Mouse (Mus musculus) G1E (cell line): Measurements from ENCODE around the gene C2cd4c. TPM values are rescaled to one million over a fixed set of nuclear protein-coding genes. Genes with fewer than 3 reads are reported as not detected.

ENCODE experiments used
- ATAC-seq: 2 replicates; pipeline ENCODE4 v1.8.0; 2016; ENCODE audit warnings: mild to moderate bottlenecking; ENCODE audit not compliant: insufficient number of reproducible peaks, poor library complexity, low FRiP score, severe bottlenecking; ENCODE audit errors: extremely low read depth
- DNase-seq: peaks from one replicate; pipeline ENCODE4 v3.0.0; 2012; ENCODE audit warnings: low spot score
- H3K27me3 ChIP-seq: 2 replicates; pipeline ENCODE4 v1.6.1; 2012; ENCODE audit warnings: mild to moderate bottlenecking, low read length, inconsistent platforms; ENCODE audit not compliant: insufficient read depth
- H3K36me3 ChIP-seq: replicated peaks from 2 replicates; pipeline ENCODE3; 2012; ENCODE audit warnings: mild to moderate bottlenecking, inconsistent platforms
- H3K4me1 ChIP-seq: 2 replicates; pipeline ENCODE4 v1.6.1; 2012; ENCODE audit warnings: low read depth, low read length, inconsistent platforms, mixed read lengths; ENCODE audit not compliant: insufficient read depth
- H3K4me3 ChIP-seq: 2 replicates; pipeline ENCODE4 v1.5.1; 2012; ENCODE audit warnings: low read depth, mild to moderate bottlenecking, inconsistent platforms, low read length, moderate library complexity, mixed read lengths
- H3K9me3 ChIP-seq: replicated peaks from 2 replicates; pipeline ENCODE4 v1.6.1; 2012; ENCODE audit warnings: inconsistent platforms
- CTCF ChIP-seq: IDR thresholded peaks from 2 replicates; pipeline ENCODE4 v1.5.1; 2012; ENCODE audit warnings: low read depth, low read length, inconsistent platforms, mixed read lengths
- GATA1 ChIP-seq: IDR thresholded peaks from 2 replicates; pipeline ENCODE4 v1.6.1; 2012; ENCODE audit warnings: borderline replicate concordance, low read length, inconsistent platforms, mixed read lengths
- GATA2 ChIP-seq: IDR thresholded peaks from 2 replicates; pipeline ENCODE4 v1.6.1; 2012; ENCODE audit warnings: low read depth, low read length, inconsistent platforms, borderline replicate concordance
- POLR2AphosphoS5 ChIP-seq: IDR thresholded peaks from 2 replicates; pipeline ENCODE4 v1.6.1; 2012; ENCODE audit warnings: low read depth, low read length, inconsistent platforms; ENCODE audit not compliant: insufficient replicate concordance
- TAL1 ChIP-seq: conservative IDR thresholded peaks from 2 replicates; pipeline ENCODE4 v1.6.1; 2012; ENCODE audit warnings: low read depth, low read length, inconsistent platforms, mixed read lengths
- polyA plus RNA-seq: library from polyadenylated mRNA; stranded (reverse); fragments of >175 nt; gene quantifications from 2 replicates; pipeline ENCODE4 v1.2.3, GENCODE M21; 2012
- total RNA-seq, 2 experiments: library from RNA; stranded (forward) in 1 of 2; stranded (reverse) in 1 of 2; fragments of 200-1000 nt in 1 of 2; fragments of >200 nt in 1 of 2; fragmentation: Nextera tagmentation in 1 of 2; gene quantifications; 2 replicates each; pipeline ENCODE4 v1.2.3; 2014 to 2017

Gene C2cd4c
- total and polyA plus RNA-seq, 3 experiments = not detected

DNA sequence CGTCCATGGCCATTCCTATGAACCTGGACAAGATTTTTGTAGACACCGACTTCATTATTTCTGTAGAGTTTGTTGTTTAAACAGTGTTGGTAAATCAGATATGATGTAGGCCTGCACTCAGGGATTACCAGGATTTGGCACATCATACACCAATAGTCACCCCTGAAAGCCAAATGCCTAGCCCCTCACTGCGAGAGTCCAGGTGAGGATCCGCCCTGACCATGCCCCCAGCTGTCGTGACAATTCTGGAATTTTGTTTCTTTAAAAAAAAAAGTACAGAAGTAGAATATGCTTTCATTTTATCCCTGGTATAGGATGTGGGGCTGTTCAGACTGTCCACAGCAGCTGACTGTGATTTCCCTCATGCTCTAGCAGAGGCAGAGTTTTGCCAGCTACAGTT, 43.9 kb downstream of the C2cd4c start:
- Histone ChIP-seq H3K4me1 (no peaks in the 10 kb centered on the region), H3K27me3 (no peaks in the 10 kb centered on the region), H3K4me3 (no peak overlapping the region), H3K9me3 (no peaks in the 10 kb centered on the region), H3K36me3 (no peaks in the 10 kb centered on the region)
- TF ChIP-seq GATA1 (no peak), GATA2 (no peak), CTCF (no peak), TAL1 (no peak)
- ATAC-seq (no peak), DNase-seq (no peak)

DNA sequence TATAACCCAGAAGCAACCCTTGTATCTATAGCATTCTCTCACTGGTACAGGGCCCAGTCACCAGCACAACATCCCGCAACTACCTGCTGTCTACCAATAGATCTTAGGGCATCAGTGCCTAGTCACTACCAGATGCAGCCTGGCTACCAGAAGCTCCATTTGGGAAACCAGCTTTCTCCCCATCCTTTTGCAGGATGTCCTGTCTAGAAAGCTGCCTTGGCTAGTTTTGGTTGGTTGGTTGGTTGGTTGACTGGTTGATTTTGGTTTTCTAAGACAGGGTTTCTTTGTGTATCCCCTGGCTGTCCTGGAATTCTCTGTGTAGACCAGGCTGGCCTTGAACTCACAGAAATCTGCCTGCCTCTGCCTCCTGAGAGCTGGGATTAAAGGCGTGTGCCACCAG, 54.1 kb downstream of the C2cd4c start:
- Histone ChIP-seq H3K4me1 (no peaks in the 10 kb centered on the region), H3K4me3 (no peak overlapping the region), H3K27me3 (0 out of 2 replicates have a peak, but pooled peaks cover 2% of the 10 kb centered on the region), H3K9me3 (peaks cover 11% of the 10 kb centered on the region), H3K36me3 (no peaks in the 10 kb centered on the region)
- no peak for ATAC-seq
- DNase-seq = no peak
- TF ChIP-seq CTCF (no peak), POLR2AphosphoS5 (no peak), TAL1 (no peak), GATA2 (no peak), GATA1 (no peak)

DNA sequence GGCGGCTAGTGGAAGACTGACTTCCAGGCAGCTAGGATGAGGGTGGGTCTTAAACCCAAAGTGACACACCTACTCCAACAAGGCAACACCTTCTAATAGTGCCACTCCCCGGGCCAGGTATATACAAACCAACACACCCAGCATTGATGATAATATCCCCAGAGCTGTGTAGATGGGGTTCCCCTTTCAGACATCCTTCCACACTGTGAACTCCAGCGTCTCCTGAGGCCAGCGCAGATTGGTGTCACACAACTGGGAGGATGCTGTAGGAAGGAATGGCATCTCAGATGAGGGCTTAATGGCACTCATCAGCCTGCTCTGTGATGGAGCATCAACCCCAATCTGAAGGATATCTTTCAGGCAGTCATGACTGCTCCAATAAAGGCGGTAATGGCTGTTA, 56.3 kb downstream of the C2cd4c start:
- H3K4me1 ChIP-seq = no peaks in the 10 kb centered on the region
- peaks cover 17% of the 10 kb centered on the region for H3K9me3 ChIP-seq
- TF ChIP-seq TAL1 (no peak), GATA1 (no peak), GATA2 (no peak), CTCF (no peak), POLR2AphosphoS5 (no peak)
- H3K4me3 ChIP-seq = no peak overlapping the region
- ATAC-seq = no peak
- no peak for DNase-seq
- no peaks in the 10 kb centered on the region for H3K36me3 ChIP-seq
- H3K27me3 ChIP-seq = 0 out of 2 replicates have a peak, but pooled peaks cover 2% of the 10 kb centered on the region

DNA sequence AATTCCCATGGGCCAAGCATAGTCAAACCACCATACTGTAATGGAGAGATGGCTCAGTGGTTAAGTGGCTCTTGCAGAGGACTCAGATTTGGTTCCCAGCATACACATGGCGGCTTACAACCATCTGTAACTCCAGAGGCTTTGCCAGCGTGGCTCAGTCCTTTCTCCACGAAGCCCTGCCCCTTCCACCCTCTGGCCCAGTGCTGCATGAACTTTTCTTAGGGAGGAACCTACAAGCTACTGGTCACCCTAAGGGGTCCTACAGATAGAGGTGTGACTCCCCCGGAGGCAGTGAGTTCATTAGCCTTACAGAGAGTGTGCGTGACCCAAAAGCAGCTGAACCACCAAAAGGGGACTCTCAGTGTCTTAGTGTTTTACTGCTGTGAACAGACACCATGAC, 56.9 kb downstream of the C2cd4c start:
- H3K4me3 ChIP-seq = no peak overlapping the region
- no peaks in the 10 kb centered on the region for H3K4me1 ChIP-seq
- no peaks in the 10 kb centered on the region for H3K36me3 ChIP-seq
- DNase-seq (no peak), ATAC-seq (no peak)
- H3K27me3 ChIP-seq = 0 out of 2 replicates have a peak, but pooled peaks cover 2% of the 10 kb centered on the region
- H3K9me3 ChIP-seq = peaks cover 17% of the 10 kb centered on the region
- no peak for TF ChIP-seq GATA2
- TF ChIP-seq POLR2AphosphoS5 = no peak
- no peak for TF ChIP-seq TAL1
- TF ChIP-seq CTCF = no peak
- TF ChIP-seq GATA1 = no peak

Other genes with a start within 250 kb of the C2cd4c start
- not detected in 2 replicates for gene Vmn2r83, start 145.3 kb downstream of the C2cd4c start, total RNA-seq (2014; fragmentation: Nextera tagmentation)
- gene Vmn2r83, start 145.3 kb downstream of the C2cd4c start, total RNA-seq (2017) = 0.05 and 0.06 TPM in 2 replicates
- not detected in 2 replicates for gene Vmn2r83, start 145.3 kb downstream of the C2cd4c start, polyA plus RNA-seq
- not detected in 2 replicates for gene Plpp2, start 80.2 kb downstream of the C2cd4c start, total RNA-seq (2014; fragmentation: Nextera tagmentation)
- gene Plpp2, start 80.2 kb downstream of the C2cd4c start, total RNA-seq (2017) = 0.06 TPM in 1 of 2 replicates, not detected in the other
- 0.21 and 0.23 TPM in 2 replicates for gene Plpp2, start 80.2 kb downstream of the C2cd4c start, polyA plus RNA-seq
- not detected in 2 replicates for gene Mier2, start 58.8 kb downstream of the C2cd4c start, total RNA-seq (2014; fragmentation: Nextera tagmentation)
- gene Mier2, start 58.8 kb downstream of the C2cd4c start, total RNA-seq (2017) = not detected in 2 replicates
- gene Mier2, start 58.8 kb downstream of the C2cd4c start, polyA plus RNA-seq = 0.05 TPM in 1 of 2 replicates, not detected in the other
- gene Theg, start 26.7 kb downstream of the C2cd4c start, total RNA-seq (2014; fragmentation: Nextera tagmentation) = not detected in 2 replicates
- gene Theg, start 26.7 kb downstream of the C2cd4c start, total RNA-seq (2017) = 0.17 TPM in 1 of 2 replicates, not detected in the other
- gene Theg, start 26.7 kb downstream of the C2cd4c start, polyA plus RNA-seq = not detected in 2 replicates
- not detected in 2 replicates for gene Shc2, start 23.9 kb upstream of the C2cd4c start, total RNA-seq (2014; fragmentation: Nextera tagmentation)
- gene Shc2, start 23.9 kb upstream of the C2cd4c start, total RNA-seq (2017) = 0.05 TPM in 1 of 2 replicates, not detected in the other
- gene Shc2, start 23.9 kb upstream of the C2cd4c start, polyA plus RNA-seq = not detected in 2 replicates
- not detected in 2 replicates for gene Odf3l2, start 31.7 kb upstream of the C2cd4c start, total RNA-seq (2014; fragmentation: Nextera tagmentation)
- gene Odf3l2, start 31.7 kb upstream of the C2cd4c start, total RNA-seq (2017) = 0.11 TPM in 1 of 2 replicates, not detected in the other
- gene Odf3l2, start 31.7 kb upstream of the C2cd4c start, polyA plus RNA-seq = not detected in 2 replicates
- not detected in 2 replicates for gene Madcam1, start 50.5 kb upstream of the C2cd4c start, total RNA-seq (2014; fragmentation: Nextera tagmentation)
- gene Madcam1, start 50.5 kb upstream of the C2cd4c start, total RNA-seq (2017) = not detected in 2 replicates
- gene Madcam1, start 50.5 kb upstream of the C2cd4c start, polyA plus RNA-seq = not detected in 2 replicates
- gene Tpgs1, start 55.3 kb upstream of the C2cd4c start, total RNA-seq (2014; fragmentation: Nextera tagmentation) = 13.9 and 20.2 TPM in 2 replicates
- 11.6 and 15.5 TPM in 2 replicates for gene Tpgs1, start 55.3 kb upstream of the C2cd4c start, total RNA-seq (2017)
- 78.0 and 91.9 TPM in 2 replicates for gene Tpgs1, start 55.3 kb upstream of the C2cd4c start, polyA plus RNA-seq
- gene Cdc34, start 68.2 kb upstream of the C2cd4c start, total RNA-seq (2014; fragmentation: Nextera tagmentation) = 81.7 and 86.7 TPM in 2 replicates
- gene Cdc34, start 68.2 kb upstream of the C2cd4c start, total RNA-seq (2017) = 132 and 136 TPM in 2 replicates
- gene Cdc34, start 68.2 kb upstream of the C2cd4c start, polyA plus RNA-seq = 492 and 603 TPM in 2 replicates
- gene Gzmm, start 75.0 kb upstream of the C2cd4c start, total RNA-seq (2014; fragmentation: Nextera tagmentation) = not detected in 2 replicates
- 0.33 and 0.46 TPM in 2 replicates for gene Gzmm, start 75.0 kb upstream of the C2cd4c start, total RNA-seq (2017)
- gene Gzmm, start 75.0 kb upstream of the C2cd4c start, polyA plus RNA-seq = 0.19 and 0.28 TPM in 2 replicates
- 742 and 832 TPM in 2 replicates for gene Bsg, start 90.5 kb upstream of the C2cd4c start, total RNA-seq (2014; fragmentation: Nextera tagmentation)
- gene Bsg, start 90.5 kb upstream of the C2cd4c start, total RNA-seq (2017) = 308 and 330 TPM in 2 replicates
- 872 and 1,137 TPM in 2 replicates for gene Bsg, start 90.5 kb upstream of the C2cd4c start, polyA plus RNA-seq
- 0.29 TPM in 1 of 2 replicates, not detected in the other for gene Hcn2, start 102.6 kb upstream of the C2cd4c start, total RNA-seq (2014; fragmentation: Nextera tagmentation)
- 0.11 and 0.17 TPM in 2 replicates for gene Hcn2, start 102.6 kb upstream of the C2cd4c start, total RNA-seq (2017)
- 0.27 and 0.47 TPM in 2 replicates for gene Hcn2, start 102.6 kb upstream of the C2cd4c start, polyA plus RNA-seq
- 44.5 and 50.5 TPM in 2 replicates for gene Polrmt, start 132.6 kb upstream of the C2cd4c start, total RNA-seq (2014; fragmentation: Nextera tagmentation)
- 16.7 and 17.1 TPM in 2 replicates for gene Polrmt, start 132.6 kb upstream of the C2cd4c start, total RNA-seq (2017)
- gene Polrmt, start 132.6 kb upstream of the C2cd4c start, polyA plus RNA-seq = 45.3 and 45.5 TPM in 2 replicates
- gene Fgf22, start 141.1 kb upstream of the C2cd4c start, total RNA-seq (2014; fragmentation: Nextera tagmentation) = not detected in 2 replicates
- 0.44 TPM in 1 of 2 replicates, not detected in the other for gene Fgf22, start 141.1 kb upstream of the C2cd4c start, total RNA-seq (2017)
- not detected in 2 replicates for gene Fgf22, start 141.1 kb upstream of the C2cd4c start, polyA plus RNA-seq
- gene Rnf126, start 152.9 kb upstream of the C2cd4c start, total RNA-seq (2014; fragmentation: Nextera tagmentation) = 109 and 129 TPM in 2 replicates
- gene Rnf126, start 152.9 kb upstream of the C2cd4c start, total RNA-seq (2017) = 23.5 and 25.2 TPM in 2 replicates
- gene Rnf126, start 152.9 kb upstream of the C2cd4c start, polyA plus RNA-seq = 353 and 382 TPM in 2 replicates
- gene Fstl3, start 163.2 kb upstream of the C2cd4c start, total RNA-seq (2014; fragmentation: Nextera tagmentation) = not detected in 2 replicates
- 0.12 and 0.22 TPM in 2 replicates for gene Fstl3, start 163.2 kb upstream of the C2cd4c start, total RNA-seq (2017)
- 0.05 TPM in 1 of 2 replicates, not detected in the other for gene Fstl3, start 163.2 kb upstream of the C2cd4c start, polyA plus RNA-seq
- gene Prss57, start 176.9 kb upstream of the C2cd4c start, total RNA-seq (2014; fragmentation: Nextera tagmentation) = not detected in 2 replicates
- 0.05 TPM in 1 of 2 replicates, not detected in the other for gene Prss57, start 176.9 kb upstream of the C2cd4c start, total RNA-seq (2017)
- not detected in 2 replicates for gene Prss57, start 176.9 kb upstream of the C2cd4c start, polyA plus RNA-seq
- not detected in 2 replicates for gene Palm, start 179.5 kb upstream of the C2cd4c start, total RNA-seq (2014; fragmentation: Nextera tagmentation)
- 0.11 and 0.17 TPM in 2 replicates for gene Palm, start 179.5 kb upstream of the C2cd4c start, total RNA-seq (2017)
- 0.42 and 0.44 TPM in 2 replicates for gene Palm, start 179.5 kb upstream of the C2cd4c start, polyA plus RNA-seq
- not detected in 2 replicates for gene Misp, start 207.0 kb upstream of the C2cd4c start, total RNA-seq (2014; fragmentation: Nextera tagmentation)
- 0.33 TPM in 1 of 2 replicates, not detected in the other for gene Misp, start 207.0 kb upstream of the C2cd4c start, total RNA-seq (2017)
- not detected in 2 replicates for gene Misp, start 207.0 kb upstream of the C2cd4c start, polyA plus RNA-seq
- gene Ptbp1, start 240.4 kb upstream of the C2cd4c start, total RNA-seq (2014; fragmentation: Nextera tagmentation) = 333 and 387 TPM in 2 replicates
- gene Ptbp1, start 240.4 kb upstream of the C2cd4c start, total RNA-seq (2017) = 168 and 190 TPM in 2 replicates
- 1,117 and 1,292 TPM in 2 replicates for gene Ptbp1, start 240.4 kb upstream of the C2cd4c start, polyA plus RNA-seq